Mouse (Mus musculus) heart, embryonic 12.5 days (tissue): ENCODE results near the gene Bnipl. TPM values are rescaled to one million over a fixed set of nuclear protein-coding genes. Genes with fewer than 3 reads are reported as not detected.

Experiments used
- ATAC-seq: fragments of 200-750 bp; cut with Nextera tagmentation; 2 replicates; pipeline ENCODE4 v1.8.0; 2017; ENCODE audit warnings: moderate TSS enrichment, moderate library complexity; ENCODE audit not compliant: insufficient number of reproducible peaks, low FRiP score
- H3K27ac ChIP-seq: fragments of 300-500 bp; sonication (generic); 2 replicates; pipeline ENCODE4 v1.5.1; 2016; ENCODE audit warnings: mild to moderate bottlenecking, moderate library complexity; ENCODE audit not compliant: poor library complexity, severe bottlenecking
- H3K27me3 ChIP-seq: fragments of 300-500 bp; sonication (generic); replicated peaks from 2 replicates; pipeline ENCODE4 v1.6.1; 2016; ENCODE audit warnings: mild to moderate bottlenecking, moderate library complexity
- H3K36me3 ChIP-seq: fragments of 300-500 bp; sonication (generic); 2 replicates; pipeline ENCODE4 v1.6.1; 2016; ENCODE audit warnings: mild to moderate bottlenecking, moderate library complexity
- H3K4me1 ChIP-seq: fragments of 300-500 bp; sonication (generic); replicated peaks from 2 replicates; pipeline ENCODE4 v1.6.1; 2016; ENCODE audit warnings: mild to moderate bottlenecking
- H3K4me2 ChIP-seq: fragments of 300-500 bp; sonication (generic); 2 replicates; pipeline ENCODE4 v1.6.1; 2016; ENCODE audit warnings: mild to moderate bottlenecking, moderate library complexity
- H3K4me3 ChIP-seq: fragments of 300-500 bp; sonication (generic); 2 replicates; pipeline ENCODE4 v1.5.1; 2016; ENCODE audit warnings: mild to moderate bottlenecking
- H3K9ac ChIP-seq: fragments of 300-500 bp; sonication (generic); 2 replicates; pipeline ENCODE4 v1.6.1; 2016; ENCODE audit warnings: mild to moderate bottlenecking, moderate library complexity
- H3K9me3 ChIP-seq: fragments of 300-500 bp; sonication (generic); replicated peaks from 2 replicates; pipeline ENCODE4 v1.6.1; 2016; ENCODE audit warnings: mild to moderate bottlenecking, moderate library complexity
- WGBS: fragments of 180-500 bp; shearing (Covaris S2); methylation state at CpG from one replicate; pipeline ENCODE4 v1.1.7; 2016; 5-methylcytosine and 5-hydroxymethylcytosine counted together
- polyA plus RNA-seq: library from polyadenylated mRNA; unstranded; fragments of >200 nt; fragmentation: Nextera tagmentation; extraction: Ambion mirVana; gene quantifications from 2 replicates; pipeline ENCODE4 v1.2.1, GENCODE M21; 2016

Gene Bnipl
- polyA plus RNA-seq, 1 experiment from 2014 or later: not detected

- Histone ChIP-seq H3K9me3 (no peaks in the 10 kb centered on the region), H3K27ac (peak overlapping the region; percentile 81), H3K4me1 (peaks cover 36% of the 10 kb centered on the region), H3K4me2 (peak overlapping the region; percentile 64), H3K36me3 (peaks cover 3% of the 10 kb centered on the region; the same call in 1 of the 2 replicates), H3K4me3 (peak overlapping the region; percentile 83), H3K9ac (peak overlapping the region; percentile 90), H3K27me3 (no peaks in the 10 kb centered on the region)
- WGBS: 13% methylated on average over 8 of the region's 8 CpGs
- ATAC-seq: no peak
Measured at GRCm38 (mm10) chr3:95280747-95281146, 29.8 kb upstream of the Bnipl start.

GRCm38 (mm10) chr3:95277149-95277551 lies 26.2 kb upstream of the Bnipl start:
- Histone ChIP-seq H3K27ac (peak overlapping the region; percentile 32; the same call in 1 of the 2 replicates), H3K36me3 (peaks cover 11% of the 10 kb centered on the region), H3K9me3 (no peaks in the 10 kb centered on the region), H3K9ac (no peak overlapping the region), H3K4me1 (peaks cover 46% of the 10 kb centered on the region), H3K4me2 (no peak overlapping the region), H3K4me3 (no peak overlapping the region), H3K27me3 (no peaks in the 10 kb centered on the region)
- 47% methylated on average over 1 of the region's 1 CpGs for WGBS
- no peak for ATAC-seq

GRCm38 (mm10) chr3:95276428-95276934 lies 25.5 kb upstream of the Bnipl start:
- peak overlapping the region; percentile 32; the same call in 1 of the 2 replicates for H3K27ac ChIP-seq
- no peaks in the 10 kb centered on the region for H3K27me3 ChIP-seq
- no peaks in the 10 kb centered on the region for H3K9me3 ChIP-seq
- peaks cover 48% of the 10 kb centered on the region for H3K4me1 ChIP-seq
- ATAC-seq: no peak
- no peak overlapping the region for H3K4me2 ChIP-seq
- 72% methylated on average over 5 of the region's 5 CpGs for WGBS
- H3K36me3 ChIP-seq: peaks cover 12% of the 10 kb centered on the region
- no peak overlapping the region for H3K9ac ChIP-seq
- H3K4me3 ChIP-seq: no peak overlapping the region

- Histone ChIP-seq H3K9ac (no peak overlapping the region), H3K27me3 (no peaks in the 10 kb centered on the region), H3K36me3 (peaks cover 12% of the 10 kb centered on the region), H3K9me3 (no peaks in the 10 kb centered on the region), H3K4me3 (no peak overlapping the region), H3K4me1 (peaks cover 48% of the 10 kb centered on the region), H3K4me2 (no peak overlapping the region), H3K27ac (peak overlapping the region; percentile 1)
- WGBS: 64% methylated on average over 6 of the region's 6 CpGs
- no peak for ATAC-seq
Measured at GRCm38 (mm10) chr3:95275161-95275560, 24.2 kb upstream of the Bnipl start.

- H3K27me3 ChIP-seq: no peaks in the 10 kb centered on the region
- no peak overlapping the region for H3K4me2 ChIP-seq
- ATAC-seq: no peak
- H3K27ac ChIP-seq: no peak overlapping the region
- 92% methylated on average over 4 of the region's 4 CpGs for WGBS
- peaks cover 55% of the 10 kb centered on the region for H3K4me1 ChIP-seq
- H3K9ac ChIP-seq: no peak overlapping the region
- no peaks in the 10 kb centered on the region for H3K9me3 ChIP-seq
- H3K36me3 ChIP-seq: peaks cover 15% of the 10 kb centered on the region
- no peak overlapping the region for H3K4me3 ChIP-seq
Measured at GRCm38 (mm10) chr3:95274453-95274852, 23.5 kb upstream of the Bnipl start.

GRCm38 (mm10) chr3:95273471-95273870 lies 22.5 kb upstream of the Bnipl start:
- ATAC-seq: 0 out of 2 replicates have a peak, but pooled peaks have one; percentile 28
- Histone ChIP-seq H3K27me3 (no peaks in the 10 kb centered on the region), H3K27ac (0 out of 2 replicates have a peak overlapping the region, but pooled peaks have one; percentile 6), H3K4me3 (no peak overlapping the region), H3K4me2 (no peak overlapping the region), H3K36me3 (peaks cover 20% of the 10 kb centered on the region), H3K9me3 (no peaks in the 10 kb centered on the region), H3K4me1 (peaks cover 55% of the 10 kb centered on the region), H3K9ac (no peak overlapping the region)
- 87% methylated on average over 5 of the region's 5 CpGs for WGBS

GRCm38 (mm10) chr3:95270766-95271364 lies 19.9 kb upstream of the Bnipl start:
- Histone ChIP-seq H3K9ac (no peak overlapping the region), H3K27me3 (no peaks in the 10 kb centered on the region), H3K36me3 (peaks cover 43% of the 10 kb centered on the region), H3K4me1 (peaks cover 39% of the 10 kb centered on the region), H3K27ac (no peak overlapping the region), H3K4me3 (no peak overlapping the region), H3K9me3 (peaks cover 4% of the 10 kb centered on the region; the same call in 1 of the 2 replicates), H3K4me2 (no peak overlapping the region)
- ATAC-seq: no peak
- 75% methylated on average over 12 of the region's 12 CpGs for WGBS

- H3K9ac ChIP-seq: no peak overlapping the region
- ATAC-seq: no peak
- H3K4me2 ChIP-seq: no peak overlapping the region
- no peak overlapping the region for H3K27ac ChIP-seq
- peaks cover 4% of the 10 kb centered on the region; the same call in 1 of the 2 replicates for H3K9me3 ChIP-seq
- H3K4me1 ChIP-seq: peaks cover 30% of the 10 kb centered on the region
- 70% methylated on average over 5 of the region's 5 CpGs for WGBS
- no peaks in the 10 kb centered on the region for H3K27me3 ChIP-seq
- no peak overlapping the region for H3K4me3 ChIP-seq
- peaks cover 47% of the 10 kb centered on the region for H3K36me3 ChIP-seq
Measured at GRCm38 (mm10) chr3:95269789-95270188, 18.8 kb upstream of the Bnipl start.

GRCm38 (mm10) chr3:95267855-95268254 lies 16.9 kb upstream of the Bnipl start:
- H3K27me3 ChIP-seq: no peaks in the 10 kb centered on the region
- peaks cover 58% of the 10 kb centered on the region for H3K36me3 ChIP-seq
- no peak overlapping the region for H3K27ac ChIP-seq
- H3K4me2 ChIP-seq: no peak overlapping the region
- peaks cover 23% of the 10 kb centered on the region for H3K4me1 ChIP-seq
- H3K9me3 ChIP-seq: peaks cover 4% of the 10 kb centered on the region; the same call in 1 of the 2 replicates
- no peak for ATAC-seq
- H3K4me3 ChIP-seq: no peak overlapping the region
- H3K9ac ChIP-seq: no peak overlapping the region

- Histone ChIP-seq H3K9ac (no peak overlapping the region), H3K9me3 (peaks cover 4% of the 10 kb centered on the region; the same call in 1 of the 2 replicates), H3K36me3 (peaks cover 68% of the 10 kb centered on the region), H3K4me2 (no peak overlapping the region), H3K4me3 (no peak overlapping the region), H3K4me1 (peaks cover 19% of the 10 kb centered on the region), H3K27me3 (no peaks in the 10 kb centered on the region), H3K27ac (no peak overlapping the region)
- ATAC-seq: no peak
- WGBS: 95% methylated on average over 3 of the region's 3 CpGs
Measured at GRCm38 (mm10) chr3:95266052-95266451, 15.1 kb upstream of the Bnipl start.

GRCm38 (mm10) chr3:95264724-95265123 lies 13.7 kb upstream of the Bnipl start:
- H3K36me3 ChIP-seq: peaks cover 77% of the 10 kb centered on the region
- WGBS: 78% methylated on average over 1 of the region's 1 CpGs
- no peak overlapping the region for H3K4me2 ChIP-seq

More at GRCm38 (mm10) chr3:95264724-95265123, 13.7 kb upstream of the Bnipl start:
- no peak overlapping the region for H3K9ac ChIP-seq
- no peak overlapping the region for H3K27ac ChIP-seq
- peaks cover 11% of the 10 kb centered on the region for H3K4me1 ChIP-seq
- peaks cover 4% of the 10 kb centered on the region; the same call in 1 of the 2 replicates for H3K9me3 ChIP-seq
- ATAC-seq: no peak
- no peaks in the 10 kb centered on the region for H3K27me3 ChIP-seq
- H3K4me3 ChIP-seq: no peak overlapping the region
